Mouse (Mus musculus) forebrain, embryonic 14.5 days (tissue): ENCODE measurements around the gene Smc1b. TPM values are rescaled to one million over a fixed set of nuclear protein-coding genes. Genes with fewer than 3 reads are reported as not detected.

Experiments used
- ATAC-seq: fragments of 200-750 bp; cut with Nextera tagmentation; 2 replicates; pipeline ENCODE4 v1.8.0; 2017; ENCODE audit warnings: mild to moderate bottlenecking, moderate library complexity
- DNase-seq: peaks from one replicate; pipeline ENCODE4 v3.0.0-alpha.2; 2015; ENCODE audit warnings: low spot score
- H3K27ac ChIP-seq: fragments of 300-500 bp; sonication (generic); 2 replicates; pipeline ENCODE4 v1.5.1; 2014; ENCODE audit warnings: low read depth, mild to moderate bottlenecking, control low read depth, low read length, moderate library complexity
- H3K27me3 ChIP-seq: fragments of 300-500 bp; sonication (generic); replicated peaks from 2 replicates; pipeline ENCODE4 v1.6.1; 2014; ENCODE audit warnings: low read length, control low read depth, mixed read lengths; ENCODE audit not compliant: control insufficient read depth, insufficient read depth
- H3K36me3 ChIP-seq: fragments of 300-500 bp; sonication (generic); 2 replicates; pipeline ENCODE4 v1.6.1; 2014; ENCODE audit warnings: low read length, control low read depth; ENCODE audit not compliant: control insufficient read depth, insufficient read depth
- H3K4me1 ChIP-seq: fragments of 300-500 bp; sonication (generic); 2 replicates; pipeline ENCODE4 v1.6.1; 2014; ENCODE audit warnings: antibody characterized with exemption, low read length, control low read depth; ENCODE audit not compliant: control insufficient read depth, insufficient read depth
- H3K4me2 ChIP-seq: fragments of 300-500 bp; sonication (generic); 2 replicates; pipeline ENCODE4 v1.6.1; 2014; ENCODE audit warnings: mild to moderate bottlenecking, control low read depth, low read length
- H3K4me3 ChIP-seq: fragments of 300-500 bp; sonication (generic); 2 replicates; pipeline ENCODE4 v1.5.1; 2014; ENCODE audit warnings: low read depth, low read length, control low read depth
- H3K9ac ChIP-seq: fragments of 300-500 bp; sonication (generic); 2 replicates; pipeline ENCODE4 v1.6.1; 2014; ENCODE audit warnings: mild to moderate bottlenecking, low read length, control low read depth, moderate library complexity
- H3K9me3 ChIP-seq: fragments of 300-500 bp; sonication (generic); replicated peaks from 2 replicates; pipeline ENCODE4 v1.6.1; 2016; ENCODE audit warnings: low read length, control low read depth, mixed read lengths; ENCODE audit not compliant: control insufficient read depth
- WGBS: fragments of 180-500 bp; shearing (Covaris S2); extraction: QIAGEN DNeasy Blood & Tissue Kit; methylation state at CpG from one replicate; pipeline ENCODE4 v1.1.7; 2014; 5-methylcytosine and 5-hydroxymethylcytosine counted together
- polyA plus RNA-seq: library from polyadenylated mRNA; unstranded; fragments of >200 nt; fragmentation: Nextera tagmentation; extraction: Ambion mirVana; gene quantifications from 2 replicates; pipeline ENCODE4 v1.2.1, GENCODE M21; 2014

Smc1b gene
- 0.09 and 0.28 TPM in 2 replicates for polyA plus RNA-seq

- Histone ChIP-seq H3K27me3 (no peaks in the 10 kb centered on the region), H3K4me1 (peaks cover 2% of the 10 kb centered on the region; the same call in 1 of the 2 replicates), H3K9me3 (no peaks in the 10 kb centered on the region), H3K4me2 (peak within 1 kb of the TSS; percentile 58), H3K9ac (peak within 1 kb of the TSS; percentile 25; the same call in 1 of the 2 replicates), H3K36me3 (no peaks in the 10 kb centered on the region), H3K4me3 (peak within 1 kb of the TSS; percentile 25), H3K27ac (no peak within 1 kb of the TSS)
- DNase-seq (peak; percentile 95), ATAC-seq (peak; percentile 42; the same call in 1 of the 2 replicates)
- 33% methylated on average over 57 of the region's 58 CpGs for WGBS
Observed at GRCm38 (mm10) chr15:85131275-85132192, at the start of gene Smc1b, which contains the start of gene Ribc2. TSS of gene Smc1b (minus strand) at chr15:85131964. TSS of gene Ribc2 (plus strand) at chr15:85132078.

GRCm38 (mm10) chr15:85180368-85180767, 48.6 kb upstream of the Smc1b start:
- ATAC-seq (no peak), DNase-seq (peak; percentile 64)
- 0 out of 2 replicates have a peak, but pooled peaks cover 4% of the 10 kb centered on the region for H3K4me1 ChIP-seq
- no peak overlapping the region for H3K4me2 ChIP-seq
- H3K27ac ChIP-seq: no peak overlapping the region
- H3K4me3 ChIP-seq: no peak overlapping the region
- no peaks in the 10 kb centered on the region for H3K36me3 ChIP-seq
- no peaks in the 10 kb centered on the region for H3K27me3 ChIP-seq
- H3K9me3 ChIP-seq: no peaks in the 10 kb centered on the region
- no peak overlapping the region for H3K9ac ChIP-seq

GRCm38 (mm10) chr15:85179528-85180180, 47.9 kb upstream of the Smc1b start:
- ATAC-seq (no peak), DNase-seq (no peak)
- Histone ChIP-seq H3K4me3 (no peak overlapping the region), H3K36me3 (no peaks in the 10 kb centered on the region), H3K4me2 (no peak overlapping the region), H3K27ac (no peak overlapping the region), H3K9ac (no peak overlapping the region), H3K4me1 (0 out of 2 replicates have a peak, but pooled peaks cover 4% of the 10 kb centered on the region), H3K9me3 (no peaks in the 10 kb centered on the region), H3K27me3 (no peaks in the 10 kb centered on the region)
- 67% methylated on average over 7 of the region's 7 CpGs for whole genome bisulfite sequencing

GRCm38 (mm10) chr15:85178172-85178571, 46.4 kb upstream of the Smc1b start:
- Histone ChIP-seq H3K4me2 (no peak overlapping the region), H3K36me3 (no peaks in the 10 kb centered on the region), H3K27ac (no peak overlapping the region), H3K27me3 (no peaks in the 10 kb centered on the region), H3K9me3 (no peaks in the 10 kb centered on the region), H3K4me3 (no peak overlapping the region), H3K9ac (no peak overlapping the region), H3K4me1 (0 out of 2 replicates have a peak, but pooled peaks cover 4% of the 10 kb centered on the region)
- WGBS: 78% methylated on average over 6 of the region's 6 CpGs
- ATAC-seq (no peak), DNase-seq (no peak)

GRCm38 (mm10) chr15:85177576-85177975, 45.8 kb upstream of the Smc1b start:
- H3K9ac ChIP-seq: no peak overlapping the region
- no peak overlapping the region for H3K4me3 ChIP-seq
- ATAC-seq (no peak), DNase-seq (peak; percentile 74)
- 0 out of 2 replicates have a peak, but pooled peaks cover 4% of the 10 kb centered on the region for H3K4me1 ChIP-seq
- 80% methylated on average over 8 of the region's 8 CpGs for WGBS
- no peak overlapping the region for H3K4me2 ChIP-seq
- no peaks in the 10 kb centered on the region for H3K9me3 ChIP-seq
- H3K36me3 ChIP-seq: no peaks in the 10 kb centered on the region
- H3K27me3 ChIP-seq: no peaks in the 10 kb centered on the region
- H3K27ac ChIP-seq: no peak overlapping the region

GRCm38 (mm10) chr15:85174060-85174459, 42.3 kb upstream of the Smc1b start:
- WGBS: 84% methylated on average over 10 of the region's 10 CpGs
- no peaks in the 10 kb centered on the region for H3K27me3 ChIP-seq
- H3K27ac ChIP-seq: no peak overlapping the region
- no peak overlapping the region for H3K4me3 ChIP-seq
- no peak overlapping the region for H3K9ac ChIP-seq
- no peaks in the 10 kb centered on the region for H3K4me1 ChIP-seq
- H3K36me3 ChIP-seq: no peaks in the 10 kb centered on the region
- ATAC-seq (no peak), DNase-seq (no peak)
- no peak overlapping the region for H3K4me2 ChIP-seq
- no peaks in the 10 kb centered on the region for H3K9me3 ChIP-seq

GRCm38 (mm10) chr15:85173425-85173824, 41.7 kb upstream of the Smc1b start:
- DNase-seq (no peak), ATAC-seq (no peak)
- Histone ChIP-seq H3K27me3 (no peaks in the 10 kb centered on the region), H3K27ac (no peak overlapping the region), H3K4me2 (no peak overlapping the region), H3K9ac (no peak overlapping the region), H3K9me3 (no peaks in the 10 kb centered on the region), H3K4me3 (no peak overlapping the region), H3K36me3 (no peaks in the 10 kb centered on the region), H3K4me1 (no peaks in the 10 kb centered on the region)
- WGBS: 87% methylated on average over 8 of the region's 8 CpGs

GRCm38 (mm10) chr15:85172054-85172453, 40.3 kb upstream of the Smc1b start:
- no peak overlapping the region for H3K27ac ChIP-seq
- 87% methylated on average over 2 of the region's 2 CpGs for WGBS
- H3K4me3 ChIP-seq: no peak overlapping the region
- ATAC-seq: no peak
- H3K36me3 ChIP-seq: no peaks in the 10 kb centered on the region
- no peaks in the 10 kb centered on the region for H3K9me3 ChIP-seq
- no peak overlapping the region for H3K9ac ChIP-seq
- peaks cover 2% of the 10 kb centered on the region; the same call in 1 of the 2 replicates for H3K4me1 ChIP-seq
- no peak for DNase-seq
- H3K4me2 ChIP-seq: no peak overlapping the region
- H3K27me3 ChIP-seq: no peaks in the 10 kb centered on the region
